Mouse (Mus musculus) stomach, postnatal 0 days (tissue): ENCODE data around the gene Krtap14. TPM values are rescaled to one million over a fixed set of nuclear protein-coding genes. Genes with fewer than 3 reads are reported as not detected.
A peak's percentile ranks its signal among the peaks of the same experiment; 100 is the strongest.

Source experiments
- ATAC-seq: fragments of 200-750 bp; cut with Nextera tagmentation; 2 replicates; pipeline ENCODE4 v1.8.0; 2017; ENCODE audit not compliant: low FRiP score, low TSS enrichment
- DNase-seq: peaks from one replicate; pipeline ENCODE4 v3.0.0-alpha.2; 2016; ENCODE audit warnings: low spot score
- H3K27ac ChIP-seq: fragments of 300-500 bp; sonication (generic); replicated peaks from 2 replicates; pipeline ENCODE4 v1.5.1; 2014; ENCODE audit warnings: mild to moderate bottlenecking, control low read depth
- H3K27me3 ChIP-seq: fragments of 300-500 bp; sonication (generic); 2 replicates; pipeline ENCODE4 v1.6.1; 2014; ENCODE audit warnings: low read length; ENCODE audit not compliant: control insufficient read depth, insufficient read depth
- H3K36me3 ChIP-seq: fragments of 300-500 bp; sonication (generic); 2 replicates; pipeline ENCODE4 v1.6.1; 2014; ENCODE audit warnings: low read length, mixed read lengths; ENCODE audit not compliant: control insufficient read depth, insufficient read depth
- H3K4me1 ChIP-seq: fragments of 300-500 bp; sonication (generic); replicated peaks from 2 replicates; pipeline ENCODE4 v1.6.1; 2014; ENCODE audit warnings: antibody characterized with exemption; ENCODE audit not compliant: control insufficient read depth, insufficient read depth
- H3K4me2 ChIP-seq: fragments of 300-500 bp; sonication (generic); replicated peaks from 2 replicates; pipeline ENCODE4 v1.6.1; 2014; ENCODE audit warnings: low read depth, mild to moderate bottlenecking, control low read depth, moderate library complexity
- H3K4me3 ChIP-seq: fragments of 300-500 bp; sonication (generic); 2 replicates; pipeline ENCODE4 v1.5.1; 2014; ENCODE audit warnings: low read depth, low read length, control low read depth
- H3K9ac ChIP-seq: fragments of 300-500 bp; sonication (generic); 2 replicates; pipeline ENCODE4 v1.6.1; 2014; ENCODE audit warnings: mild to moderate bottlenecking, low read length, control low read depth, mixed read lengths
- H3K9me3 ChIP-seq: fragments of 300-500 bp; sonication (generic); 2 replicates; pipeline ENCODE4 v1.6.1; 2016; ENCODE audit warnings: low read length; ENCODE audit not compliant: control insufficient read depth
- CTCF ChIP-seq: IDR thresholded peaks from 2 replicates; pipeline ENCODE4 v1.5.1; 2016; ENCODE audit warnings: antibody characterized with exemption, low read depth, mild to moderate bottlenecking, moderate library complexity
- EP300 ChIP-seq: optimal IDR thresholded peaks from 2 replicates; pipeline ENCODE3; 2016; ENCODE audit warnings: antibody characterized with exemption
- WGBS: fragments of 180-500 bp; shearing (Covaris S2); extraction: QIAGEN DNeasy Blood & Tissue Kit; methylation state at CpG from one replicate; pipeline ENCODE4 v1.1.7; 2014; 5-methylcytosine and 5-hydroxymethylcytosine counted together
- polyA plus RNA-seq: library from polyadenylated mRNA; unstranded; fragments of >200 nt; fragmentation: Nextera tagmentation; extraction: Ambion mirVana; gene quantifications from 2 replicates; pipeline ENCODE4 v1.2.1, GENCODE M21; 2015

The Krtap14 gene
- not detected in 2 replicates for polyA plus RNA-seq

DNA sequence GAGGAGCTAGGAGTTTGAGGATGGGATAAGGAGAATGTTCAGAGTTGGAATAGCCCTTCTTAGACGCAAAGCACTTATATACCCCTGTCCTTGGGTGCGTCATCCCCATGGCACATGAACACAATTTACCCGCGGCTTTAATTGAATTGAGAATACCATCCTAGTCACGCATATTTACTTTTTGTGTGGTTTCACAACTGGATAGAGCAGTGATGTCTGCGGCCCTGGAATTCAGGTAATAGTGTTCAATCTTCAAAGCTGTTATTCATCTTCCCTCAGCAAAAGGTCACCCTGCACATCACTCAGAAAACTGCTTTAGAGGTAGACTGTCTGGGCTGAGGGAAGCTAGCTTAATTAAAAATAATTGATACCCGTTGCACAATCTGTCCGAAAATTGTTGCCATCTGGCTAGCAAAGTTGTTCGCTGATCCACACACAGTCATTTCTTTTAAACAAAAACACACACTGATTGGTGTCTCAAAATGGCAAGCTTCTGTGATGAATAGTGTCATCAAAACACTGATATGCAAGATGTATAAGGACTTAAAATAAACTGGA lies at the start of gene Krtap14:
Krtap14 (minus strand) TSS at position 51 of the 558 bp plus-strand sequence.
- DNase-seq, result no peak
- H3K36me3 ChIP-seq, result no peaks in the 10 kb centered on the region
- H3K9ac ChIP-seq, result no peak within 1 kb of the TSS
- WGBS, result 84% methylated on average over 9 of the region's 9 CpGs
- H3K4me2 ChIP-seq, result no peak within 1 kb of the TSS
- no peaks in the 10 kb centered on the region for H3K4me1 ChIP-seq
- no peaks in the 10 kb centered on the region for H3K27me3 ChIP-seq
- TF ChIP-seq EP300 (no peak), CTCF (no peak)
- ATAC-seq, result no peak
- no peak within 1 kb of the TSS for H3K4me3 ChIP-seq
- no peaks in the 10 kb centered on the region for H3K9me3 ChIP-seq
- H3K27ac ChIP-seq, result no peak within 1 kb of the TSS

DNA sequence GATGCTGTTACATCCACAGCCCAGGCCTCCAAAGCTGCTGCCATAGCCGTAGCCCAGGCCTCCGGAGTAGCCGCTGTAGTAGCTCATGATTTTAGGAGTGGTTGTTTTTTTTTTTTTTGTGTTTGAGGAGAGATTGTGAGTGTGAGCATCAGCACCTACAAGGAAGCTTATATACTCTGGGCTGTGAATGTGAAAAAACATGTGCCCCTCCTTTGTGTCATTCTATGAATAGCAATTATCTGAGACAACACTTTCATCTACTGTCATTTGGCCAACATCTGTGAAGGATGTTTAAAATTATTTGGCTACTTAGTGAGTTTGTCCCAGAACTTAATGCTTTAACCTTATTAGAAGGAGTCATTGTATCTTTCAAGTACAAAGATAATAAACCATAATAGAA lies 48.2 kb upstream of the Krtap14 start, which contains the start of gene Krtap19-2:
Krtap19-2 (minus strand) TSS at position 101 of the 400 bp plus-strand sequence.
- DNase-seq, result no peak
- no peak for ATAC-seq
- no peak for TF ChIP-seq CTCF
- no peak for TF ChIP-seq EP300
- Histone ChIP-seq H3K9me3 (no peaks in the 10 kb centered on the region), H3K4me1 (no peaks in the 10 kb centered on the region), H3K9ac (no peak within 1 kb of the TSS), H3K27ac (no peak within 1 kb of the TSS), H3K36me3 (no peaks in the 10 kb centered on the region), H3K4me2 (no peak within 1 kb of the TSS), H3K27me3 (no peaks in the 10 kb centered on the region), H3K4me3 (no peak within 1 kb of the TSS)
- 97% methylated on average over 3 of the region's 3 CpGs for WGBS

- TF ChIP-seq EP300, result no peak
- TF ChIP-seq CTCF, result no peak
- Histone ChIP-seq H3K9me3 (no peaks in the 10 kb centered on the region), H3K4me3 (no peak within 1 kb of the TSS), H3K4me1 (no peaks in the 10 kb centered on the region), H3K27me3 (no peaks in the 10 kb centered on the region), H3K27ac (no peak within 1 kb of the TSS), H3K9ac (no peak within 1 kb of the TSS), H3K4me2 (no peak within 1 kb of the TSS), H3K36me3 (no peaks in the 10 kb centered on the region)
- WGBS, result 86% methylated on average over 6 of the region's 6 CpGs
- ATAC-seq, result no peak
- no peak for DNase-seq
These were observed 43.4 kb upstream of the Krtap14 start, which contains the start of gene Krtap19-1 for GRCm38 (mm10) chr16:88869311-88869710. Gene Krtap19-1, minus strand, starts transcription at chr16:88869411.

- TF ChIP-seq CTCF, result no peak
- no peak for TF ChIP-seq EP300
- ATAC-seq (no peak), DNase-seq (no peak)
- Histone ChIP-seq H3K9ac (no peak overlapping the region), H3K27me3 (no peaks in the 10 kb centered on the region), H3K27ac (no peak overlapping the region), H3K4me2 (no peak overlapping the region), H3K4me1 (no peaks in the 10 kb centered on the region), H3K4me3 (no peak overlapping the region), H3K36me3 (no peaks in the 10 kb centered on the region), H3K9me3 (no peaks in the 10 kb centered on the region)
- 82% methylated on average over 4 of the region's 4 CpGs for WGBS
These were observed 39.0 kb upstream of the Krtap14 start for GRCm38 (mm10) chr16:88864887-88865407.

DNA sequence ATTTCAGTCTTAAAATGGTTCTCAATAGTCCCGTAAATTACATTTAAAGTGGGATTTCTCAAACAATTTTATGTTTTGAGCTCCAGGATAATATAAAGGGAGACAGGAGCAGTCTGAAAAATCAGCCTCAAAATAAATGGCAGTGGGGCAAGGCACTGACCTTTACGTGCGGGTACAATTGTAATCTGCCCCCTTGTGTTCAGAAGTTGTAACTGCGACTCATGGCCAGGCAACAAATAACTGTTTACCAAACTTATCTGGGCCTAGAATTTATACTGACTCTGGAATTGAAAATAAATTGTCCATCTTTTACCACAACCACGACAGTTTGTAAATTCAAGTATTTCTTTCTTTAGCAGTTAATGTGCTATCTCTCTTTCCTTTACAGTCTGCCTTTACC lies 25.5 kb upstream of the Krtap14 start:
- 17% methylated on average over 5 of the region's 5 CpGs for WGBS
- no peak for TF ChIP-seq EP300
- TF ChIP-seq CTCF, result peak; percentile 75
- Histone ChIP-seq H3K4me2 (no peak overlapping the region), H3K4me3 (no peak overlapping the region), H3K9ac (no peak overlapping the region), H3K27ac (no peak overlapping the region), H3K36me3 (no peaks in the 10 kb centered on the region), H3K27me3 (no peaks in the 10 kb centered on the region), H3K4me1 (no peaks in the 10 kb centered on the region), H3K9me3 (no peaks in the 10 kb centered on the region)
- DNase-seq (no peak), ATAC-seq (no peak)

DNA sequence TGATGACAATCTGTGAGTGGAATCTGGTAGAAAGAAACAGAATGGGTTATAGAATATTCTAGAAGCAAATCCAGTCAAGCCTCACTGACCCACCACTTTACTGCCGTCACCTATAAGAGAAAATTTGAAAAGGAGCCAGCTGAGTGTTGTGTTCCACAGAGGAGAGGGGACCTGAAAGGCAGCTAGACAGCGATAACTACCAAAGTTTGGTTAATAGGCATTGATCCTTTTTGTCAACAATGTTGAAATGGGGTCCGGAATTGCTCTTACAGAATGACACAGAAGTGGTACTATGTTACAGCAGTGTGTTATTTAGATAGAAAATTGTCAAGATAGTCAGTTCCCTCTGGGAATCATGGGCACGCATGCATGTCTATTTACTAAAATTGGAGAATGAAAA lies 22.6 kb upstream of the Krtap14 start:
- no peaks in the 10 kb centered on the region for H3K4me1 ChIP-seq
- ATAC-seq, result no peak

More for the DNA sequence above, 22.6 kb upstream of the Krtap14 start:
- no peak overlapping the region for H3K27ac ChIP-seq
- TF ChIP-seq EP300 (no peak), CTCF (no peak)
- no peak for DNase-seq
- no peak overlapping the region for H3K4me3 ChIP-seq
- H3K27me3 ChIP-seq, result no peaks in the 10 kb centered on the region
- 69% methylated on average over 4 of the region's 4 CpGs for WGBS
- H3K36me3 ChIP-seq, result no peaks in the 10 kb centered on the region
- H3K4me2 ChIP-seq, result no peak overlapping the region
- no peaks in the 10 kb centered on the region for H3K9me3 ChIP-seq
- no peak overlapping the region for H3K9ac ChIP-seq
